Mouse (Mus musculus) stomach, postnatal 0 days (tissue): ENCODE measurements around the gene Macrod1.

Source experiments
- CTCF ChIP-seq: IDR thresholded peaks from 2 replicates; pipeline ENCODE4 v1.5.1; 2016; ENCODE audit warnings: antibody characterized with exemption, low read depth, mild to moderate bottlenecking, moderate library complexity
- EP300 ChIP-seq: optimal IDR thresholded peaks from 2 replicates; pipeline ENCODE3; 2016; ENCODE audit warnings: antibody characterized with exemption

- TF ChIP-seq CTCF (no peak), EP300 (no peak)
Measured at GRCm38 (mm10) chr19:7029531-7029930, 27.1 kb upstream of the Macrod1 start.
